Mouse (Mus musculus) erythroblast, embryonic 14.5 days (primary cell): ENCODE measurements around the gene Olfr827.

Source experiments
- GATA1 ChIP-seq: IDR thresholded peaks from 2 replicates; pipeline ENCODE4 v1.6.1; 2012; ENCODE audit warnings: low read length, inconsistent platforms, mixed read lengths
- TAL1 ChIP-seq: IDR thresholded peaks from 3 replicates; pipeline ENCODE4 v1.6.1; 2012; ENCODE audit warnings: low read length, inconsistent platforms, mixed read lengths

GRCm38 (mm10) chr10:130214303-130214702 is at the start of gene Olfr827:
- TF ChIP-seq GATA1 (no peak), TAL1 (no peak)
